Mouse (Mus musculus) intestine, embryonic 15.5 days (tissue): ENCODE data around the gene Xlr4a. TPM values are rescaled to one million over a fixed set of nuclear protein-coding genes. Genes with fewer than 3 reads are reported as not detected.
A peak's percentile ranks its signal among the peaks of the same experiment; 100 is the strongest.
"Not testable (repeated sequence)": the region's sequence is repeated elsewhere in the genome, so short reads cannot be mapped to it uniquely, and the experiment has no call there.

Experiments used
- ATAC-seq: fragments of 200-750 bp; cut with Nextera tagmentation; 2 replicates; pipeline ENCODE4 v1.8.0; 2017; ENCODE audit warnings: moderate TSS enrichment, moderate library complexity
- H3K27ac ChIP-seq: fragments of 300-500 bp; sonication (generic); 2 replicates; pipeline ENCODE4 v1.5.1; 2015; ENCODE audit warnings: mild to moderate bottlenecking, inconsistent platforms
- H3K27me3 ChIP-seq: fragments of 300-500 bp; sonication (generic); replicated peaks from 2 replicates; pipeline ENCODE4 v1.6.1; 2015; ENCODE audit warnings: inconsistent platforms
- H3K36me3 ChIP-seq: fragments of 300-500 bp; sonication (generic); 2 replicates; pipeline ENCODE4 v1.6.1; 2015; ENCODE audit warnings: inconsistent platforms
- H3K4me1 ChIP-seq: fragments of 300-500 bp; sonication (generic); replicated peaks from 2 replicates; pipeline ENCODE4 v1.6.1; 2015; ENCODE audit warnings: inconsistent platforms
- H3K4me2 ChIP-seq: fragments of 300-500 bp; sonication (generic); replicated peaks from 2 replicates; pipeline ENCODE4 v1.6.1; 2015; ENCODE audit warnings: mild to moderate bottlenecking, inconsistent platforms
- H3K4me3 ChIP-seq: fragments of 300-500 bp; sonication (generic); replicated peaks from 2 replicates; pipeline ENCODE4 v1.5.1; 2015; ENCODE audit warnings: inconsistent platforms
- H3K9ac ChIP-seq: fragments of 300-500 bp; sonication (generic); 2 replicates; pipeline ENCODE4 v1.6.1; 2015; ENCODE audit warnings: inconsistent platforms
- H3K9me3 ChIP-seq: fragments of 300-500 bp; sonication (generic); 2 replicates; pipeline ENCODE4 v1.6.1; 2016; ENCODE audit warnings: inconsistent platforms
- WGBS: fragments of 180-500 bp; shearing (Covaris S2); methylation state at CpG from one replicate; pipeline ENCODE4 v1.1.7; 2015; 5-methylcytosine and 5-hydroxymethylcytosine counted together
- polyA plus RNA-seq: library from polyadenylated mRNA; unstranded; fragments of >200 nt; fragmentation: Nextera tagmentation; extraction: Ambion mirVana; gene quantifications from 2 replicates; pipeline ENCODE4 v1.2.1, GENCODE M21; 2015

Xlr4a gene
- polyA plus RNA-seq, result 2.3 and 2.4 TPM in 2 replicates

DNA sequence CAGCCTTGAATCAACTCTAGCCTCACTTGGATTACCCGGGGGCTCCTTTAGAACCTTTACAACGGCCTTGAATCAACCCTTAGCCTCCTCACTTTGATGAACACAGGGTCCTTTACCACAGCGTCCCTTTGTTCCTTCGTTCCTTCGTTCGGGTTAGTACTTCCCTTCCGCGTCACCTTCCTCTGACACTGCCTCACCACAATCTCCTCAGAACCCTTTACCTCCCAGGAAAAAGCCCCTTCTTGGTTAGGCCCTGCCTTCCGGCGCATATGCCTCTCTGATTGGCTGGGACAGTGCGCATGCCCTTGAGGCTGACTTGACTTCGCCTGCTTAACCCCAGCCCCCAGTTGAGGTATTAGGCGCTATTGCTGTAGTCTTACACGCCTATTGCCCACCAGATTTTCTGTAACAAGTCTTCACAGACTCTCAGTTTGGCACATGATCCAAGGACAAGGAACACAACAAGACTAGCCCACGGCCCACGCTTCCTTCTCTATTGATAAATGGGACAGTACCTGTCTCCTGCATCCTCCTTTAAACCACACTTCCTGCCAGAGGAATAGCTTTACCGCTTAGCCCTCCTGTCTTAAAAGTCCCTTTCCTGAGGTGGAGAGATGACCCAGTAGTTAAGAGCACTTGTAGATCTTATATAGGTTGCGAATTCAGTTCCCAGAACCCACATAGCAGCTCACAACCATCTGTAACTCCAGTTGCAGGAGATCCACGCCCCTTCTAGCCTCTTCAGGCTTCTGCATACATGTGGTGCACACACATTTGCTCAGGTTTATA lies at the start of gene Xlr4a:
TSS of gene Xlr4a (minus strand) at position 212 of the 789 bp plus-strand sequence.
- not testable (repeated sequence) for H3K27ac ChIP-seq, H3K4me1 ChIP-seq, H3K9ac ChIP-seq, H3K9me3 ChIP-seq, H3K4me3 ChIP-seq, ATAC-seq, H3K4me2 ChIP-seq, H3K36me3 ChIP-seq, H3K27me3 ChIP-seq
- 79% methylated on average over 19 of the region's 19 CpGs for WGBS

DNA sequence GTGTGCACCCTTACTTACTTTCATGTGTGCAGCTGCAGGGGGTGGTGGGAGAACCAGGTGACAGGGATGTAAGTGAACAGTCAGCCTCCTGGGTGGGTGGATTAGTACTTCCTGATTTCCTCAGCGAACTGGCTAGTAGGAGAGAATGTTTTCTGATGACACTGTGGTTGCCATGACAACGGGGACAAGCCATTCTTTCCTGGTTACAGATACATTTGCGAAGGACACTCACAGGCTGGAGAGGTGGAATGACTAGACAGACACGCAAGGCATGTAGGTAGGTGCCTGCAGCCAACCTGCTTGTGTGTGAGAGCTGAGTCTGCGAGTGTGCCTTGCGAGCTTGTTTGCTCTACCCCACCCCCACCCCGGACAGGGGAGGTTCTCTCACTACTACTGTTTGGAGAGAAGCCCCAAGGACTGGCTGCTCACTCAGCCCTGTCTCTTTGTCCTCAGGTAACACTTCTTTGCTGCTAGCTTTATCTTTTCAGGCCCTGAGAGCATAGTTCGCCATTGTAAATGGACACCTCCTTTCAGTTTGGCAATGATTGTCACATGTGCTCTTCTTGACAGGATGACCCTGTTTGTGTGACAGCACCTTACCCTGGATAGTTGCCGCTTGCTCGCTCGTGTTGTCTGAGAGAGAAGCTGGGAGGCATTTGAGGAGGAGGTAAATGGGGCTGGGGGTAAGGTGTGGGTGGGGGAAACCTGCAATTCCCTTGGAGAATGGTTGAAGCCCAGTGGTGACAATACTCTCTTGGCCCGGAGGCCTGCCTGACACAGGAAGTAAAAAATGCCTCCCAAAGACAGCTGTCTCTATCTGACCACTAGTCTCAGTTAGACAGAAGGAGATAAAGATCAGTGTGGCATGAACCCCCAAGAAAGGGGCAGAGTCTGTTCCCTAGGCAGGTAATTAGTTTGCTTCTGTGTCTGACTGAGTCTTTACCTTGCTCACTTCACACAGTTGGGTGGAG lies 40.9 kb upstream of the Xlr4a start:
- H3K4me1 ChIP-seq, H3K27ac ChIP-seq, H3K27me3 ChIP-seq, H3K4me2 ChIP-seq, H3K9me3 ChIP-seq, H3K36me3 ChIP-seq, H3K4me3 ChIP-seq, H3K9ac ChIP-seq: not testable (repeated sequence)
- ATAC-seq, result peak; percentile 78
- WGBS, result no CpG with 5 or more reads among the region's 12 CpGs

DNA sequence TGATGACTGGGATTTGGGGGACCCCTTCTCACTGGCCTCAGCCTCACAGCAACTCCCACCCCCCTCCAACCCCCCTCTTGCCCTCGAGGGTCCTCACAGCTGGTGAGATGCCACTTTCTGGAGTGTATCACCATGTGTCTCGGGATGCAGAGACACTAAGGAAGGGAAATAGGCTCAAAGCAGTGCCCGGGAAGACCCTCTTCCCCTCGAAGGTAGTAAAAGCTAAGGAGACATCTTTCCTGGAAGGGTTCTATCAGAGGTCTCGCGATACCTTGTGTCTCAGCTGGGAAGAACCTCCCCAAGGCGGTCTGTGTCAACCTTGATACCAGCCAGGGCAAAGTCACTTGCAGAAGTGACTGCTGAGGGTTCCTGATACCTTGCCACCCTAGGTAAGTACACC lies 34.5 kb upstream of the Xlr4a start, which contains the start of gene Gm14685:
TSS of gene Gm14685 (plus strand) at position 301 of the 400 bp plus-strand sequence.
- not testable (repeated sequence) for ATAC-seq, H3K4me1 ChIP-seq, H3K27ac ChIP-seq, H3K4me2 ChIP-seq, H3K4me3 ChIP-seq, H3K27me3 ChIP-seq, H3K9ac ChIP-seq, H3K9me3 ChIP-seq, H3K36me3 ChIP-seq
- WGBS, result no CpG with 5 or more reads among the region's 7 CpGs

DNA sequence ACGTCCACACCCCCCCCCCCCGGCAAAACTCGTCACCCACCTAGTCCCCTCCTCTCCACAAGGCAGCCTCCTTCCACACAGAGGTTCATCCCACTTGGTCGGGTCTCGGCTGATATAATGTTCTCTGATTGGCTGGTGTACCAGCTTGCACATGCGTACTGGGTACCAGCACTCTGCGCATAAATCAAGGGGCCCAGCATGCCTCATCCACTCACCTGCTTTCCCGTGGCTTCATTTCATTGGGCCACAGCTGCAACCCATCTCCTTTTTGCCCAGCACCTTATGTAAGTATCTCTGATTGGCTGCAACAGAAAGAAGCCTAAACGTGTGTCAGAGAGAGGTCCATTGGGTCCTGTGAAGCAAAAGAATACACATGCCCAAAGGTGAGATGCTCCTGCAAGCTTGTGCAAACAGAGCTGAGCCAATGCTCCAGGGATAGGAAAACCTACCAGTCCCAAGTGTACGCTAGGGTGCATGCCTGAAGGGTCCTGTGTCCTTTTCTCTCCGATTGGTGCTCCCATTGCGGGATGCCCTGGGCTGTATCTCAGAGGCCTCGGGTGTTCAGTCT lies 14.7 kb upstream of the Xlr4a start, which contains the start of gene Xlr3a:
TSS of gene Xlr3a (minus strand) at position 155 of the 568 bp plus-strand sequence.
- H3K27ac ChIP-seq, H3K4me3 ChIP-seq, H3K4me1 ChIP-seq, H3K27me3 ChIP-seq, H3K4me2 ChIP-seq, ATAC-seq, H3K9ac ChIP-seq, H3K36me3 ChIP-seq, H3K9me3 ChIP-seq: not testable (repeated sequence)
- 68% methylated on average over 13 of the region's 13 CpGs for WGBS

DNA sequence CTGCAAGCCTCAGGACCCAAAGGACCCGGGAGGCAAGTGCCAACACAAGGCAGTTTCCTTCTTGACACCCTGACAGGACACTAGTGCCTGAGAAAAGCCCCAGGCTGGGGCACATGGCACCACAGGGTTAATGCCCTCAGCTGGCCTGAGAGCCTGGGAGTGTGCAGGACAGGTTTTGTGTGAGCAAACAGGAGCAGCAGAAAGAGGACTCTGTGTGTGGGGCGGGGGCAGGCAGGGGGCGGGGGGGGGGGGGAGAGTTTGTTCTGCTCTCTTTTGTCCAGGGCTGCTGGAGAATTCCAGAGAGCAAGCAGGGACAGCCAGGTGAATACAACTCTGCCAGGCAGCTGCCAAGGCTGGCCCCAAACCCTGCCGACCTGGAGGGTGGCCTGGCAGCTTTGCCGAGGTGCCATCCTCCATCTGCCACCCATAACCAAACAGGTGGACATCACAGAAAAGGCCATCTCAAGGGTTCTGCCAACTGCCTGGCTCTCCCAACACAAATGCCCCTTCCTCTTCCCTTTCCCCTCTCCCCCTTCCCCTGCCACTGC lies 15.4 kb downstream of the Xlr4a start:
- not testable (repeated sequence) for H3K9me3 ChIP-seq, H3K36me3 ChIP-seq, H3K27me3 ChIP-seq, H3K4me2 ChIP-seq, H3K4me3 ChIP-seq, H3K9ac ChIP-seq, H3K27ac ChIP-seq, ATAC-seq, H3K4me1 ChIP-seq
- WGBS, result no CpG with 5 or more reads among the region's 5 CpGs

DNA sequence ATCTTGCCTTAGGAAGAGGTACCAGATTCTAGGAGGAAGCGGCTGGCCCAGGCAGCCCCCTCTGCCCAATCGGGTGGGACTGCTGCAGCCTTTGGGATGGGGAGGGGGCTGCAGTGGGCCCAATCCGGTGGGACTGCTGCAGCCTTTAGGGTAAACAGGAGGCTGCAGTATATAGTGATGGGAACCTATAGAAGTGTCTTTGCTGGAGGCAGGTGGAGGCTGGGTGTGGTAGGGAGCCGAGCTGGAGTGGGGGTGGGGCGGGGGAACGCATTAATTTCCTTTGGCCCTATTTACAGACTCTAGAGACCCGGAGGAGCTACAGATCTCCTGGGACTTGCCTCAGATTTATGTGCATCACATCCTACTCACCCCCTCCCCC lies 17.9 kb downstream of the Xlr4a start, which contains the start of gene Pnma3:
TSS of gene Pnma3 (plus strand) at position 373 of the 379 bp plus-strand sequence.
- H3K27ac ChIP-seq, result no peak within 1 kb of the TSS
- H3K4me2 ChIP-seq, result peak within 1 kb of the TSS; percentile 38
- no peak within 1 kb of the TSS for H3K9ac ChIP-seq
- H3K36me3 ChIP-seq, result no peaks in the 10 kb centered on the region
- WGBS, result 37% methylated on average over 7 of the region's 7 CpGs
- ATAC-seq, result no peak
- H3K9me3 ChIP-seq, result no peaks in the 10 kb centered on the region
- H3K4me1 ChIP-seq, result no peaks in the 10 kb centered on the region
- no peaks in the 10 kb centered on the region for H3K27me3 ChIP-seq
- no peak within 1 kb of the TSS for H3K4me3 ChIP-seq

DNA sequence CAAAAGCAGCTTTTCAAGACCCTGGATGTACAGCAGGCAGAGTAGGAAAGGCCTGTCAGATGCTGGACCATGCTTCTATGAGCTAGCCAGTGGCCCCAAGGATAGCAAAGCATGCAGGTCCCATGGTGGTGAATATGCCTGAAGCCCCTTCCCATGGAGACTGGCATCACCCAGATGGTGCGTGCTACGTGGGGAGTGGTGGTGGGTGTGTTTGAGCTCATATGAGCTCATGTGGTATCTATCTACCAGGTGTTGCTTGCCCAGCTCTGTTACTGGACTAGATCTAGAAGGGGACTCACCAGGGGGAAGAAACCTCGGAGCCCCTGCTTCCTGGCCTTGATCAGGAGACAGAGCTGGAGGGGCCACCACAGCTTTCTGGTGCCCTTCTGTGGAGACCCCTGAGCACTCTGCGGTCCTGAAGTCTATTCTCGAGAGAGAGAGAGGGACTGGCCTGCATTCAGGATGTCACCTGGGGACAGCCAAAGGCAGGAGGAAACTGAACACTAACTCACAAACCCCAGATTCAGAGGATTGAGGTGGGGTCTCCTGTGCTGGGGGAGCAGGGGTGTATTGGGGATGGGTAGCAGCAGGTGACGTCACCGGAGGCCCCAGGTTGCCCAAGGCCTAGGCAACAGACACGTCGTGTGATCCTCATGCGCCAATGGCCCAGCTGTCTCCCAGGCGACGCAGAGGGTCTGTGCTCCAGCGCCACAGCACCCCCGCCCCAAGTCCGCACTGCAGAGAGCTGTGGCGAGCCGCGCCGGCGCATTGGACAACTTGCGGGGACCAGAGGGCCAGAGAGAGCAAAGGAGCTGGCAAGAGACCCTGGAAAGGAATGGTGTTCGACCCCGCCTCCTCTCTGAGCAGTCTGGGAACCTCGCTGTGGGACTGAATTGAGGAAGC lies 18.5 kb downstream of the Xlr4a start:
- ATAC-seq, result no peak
- no peaks in the 10 kb centered on the region for H3K36me3 ChIP-seq
- no peak overlapping the region for H3K27ac ChIP-seq
- no peaks in the 10 kb centered on the region for H3K27me3 ChIP-seq
- no peaks in the 10 kb centered on the region for H3K9me3 ChIP-seq
- peak overlapping the region; percentile 38 for H3K4me2 ChIP-seq
- no peaks in the 10 kb centered on the region for H3K4me1 ChIP-seq
- no peak overlapping the region for H3K4me3 ChIP-seq
- H3K9ac ChIP-seq, result no peak overlapping the region
- WGBS, result 43% methylated on average over 24 of the region's 24 CpGs

DNA sequence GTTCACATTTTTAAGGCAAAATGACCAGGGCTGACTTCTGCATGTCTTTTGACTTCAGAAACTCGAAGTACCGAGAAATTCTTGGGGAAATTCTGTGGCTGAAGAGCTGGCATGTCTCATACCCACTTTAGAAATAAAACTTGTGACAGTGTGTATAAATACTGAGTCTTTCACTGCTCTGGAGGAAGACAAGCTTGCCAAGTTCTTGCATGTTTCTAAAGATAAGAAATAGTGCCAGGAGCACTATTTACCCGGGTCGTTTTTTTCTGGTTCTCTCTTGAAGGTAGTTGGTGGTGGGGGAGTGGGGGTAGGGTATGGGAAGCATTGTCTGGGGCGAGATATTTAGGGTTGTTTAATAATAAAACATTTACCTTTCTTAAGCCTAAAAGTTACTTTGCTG lies 20.0 kb downstream of the Xlr4a start:
- WGBS, result 45% methylated on average over 5 of the region's 5 CpGs
- Histone ChIP-seq H3K9ac (no peak overlapping the region), H3K27me3 (no peaks in the 10 kb centered on the region), H3K27ac (no peak overlapping the region), H3K9me3 (no peaks in the 10 kb centered on the region), H3K4me3 (no peak overlapping the region), H3K4me2 (no peak overlapping the region), H3K4me1 (no peaks in the 10 kb centered on the region), H3K36me3 (no peaks in the 10 kb centered on the region)
- ATAC-seq, result no peak

DNA sequence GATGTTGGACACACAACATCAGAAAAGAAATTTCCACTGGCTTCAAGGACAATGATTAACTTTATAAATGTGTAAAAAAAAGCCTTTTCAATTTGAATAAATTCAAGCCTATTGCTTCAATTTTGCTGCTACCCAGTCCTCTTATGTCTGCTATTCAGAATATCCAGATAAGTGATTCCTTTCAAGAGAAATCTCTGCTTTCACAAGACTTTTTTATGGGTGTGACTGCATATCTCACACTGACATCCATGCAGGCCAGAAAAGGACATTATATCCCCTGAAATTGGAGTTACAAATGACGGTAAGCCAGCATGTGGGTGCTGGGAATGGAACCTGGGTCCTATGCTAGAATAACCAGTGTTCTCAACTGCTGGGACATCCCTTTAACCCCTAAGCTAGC lies 20.8 kb downstream of the Xlr4a start:
- H3K27me3 ChIP-seq, result no peaks in the 10 kb centered on the region
- 74% methylated on average over 1 of the region's 1 CpGs for WGBS
- no peaks in the 10 kb centered on the region for H3K9me3 ChIP-seq
- no peaks in the 10 kb centered on the region for H3K4me1 ChIP-seq
- ATAC-seq, result no peak
- H3K9ac ChIP-seq, result no peak overlapping the region
- H3K4me3 ChIP-seq, result no peak overlapping the region
- H3K36me3 ChIP-seq, result no peaks in the 10 kb centered on the region
- no peak overlapping the region for H3K27ac ChIP-seq
- no peak overlapping the region for H3K4me2 ChIP-seq

DNA sequence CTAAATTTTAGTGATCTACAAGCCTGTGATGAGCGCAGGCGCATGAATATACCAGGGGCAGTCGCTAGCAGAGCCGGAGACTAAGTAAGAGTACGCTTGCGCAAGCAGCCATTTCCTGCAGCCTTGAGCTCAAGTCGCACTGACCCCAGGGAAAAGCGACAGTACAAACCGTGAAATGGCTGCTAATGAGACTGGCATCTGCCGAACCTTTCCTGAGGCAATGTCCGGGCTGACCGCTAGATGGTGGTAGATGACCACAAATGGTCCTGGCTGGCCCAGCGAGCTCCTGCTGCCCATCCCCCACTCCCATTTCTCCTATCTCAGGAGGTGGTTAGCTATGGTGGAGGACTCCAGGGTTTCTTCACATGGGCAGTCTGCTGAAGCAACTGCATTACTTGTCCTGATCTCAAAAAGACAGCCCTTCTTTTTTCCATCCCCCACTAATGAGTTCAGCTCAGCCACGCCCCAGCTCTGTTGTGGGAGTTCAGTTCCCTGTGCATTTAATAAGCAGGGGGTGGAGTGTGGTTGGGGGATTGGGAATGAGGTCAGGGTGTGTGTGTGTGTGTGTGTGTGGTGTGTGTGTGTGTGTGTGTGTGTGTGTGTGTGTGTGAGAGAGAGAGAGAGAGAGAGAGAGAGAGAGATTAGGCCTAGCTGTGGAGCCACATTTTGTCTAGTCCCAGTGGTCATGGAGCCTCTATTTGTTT lies 28.3 kb downstream of the Xlr4a start:
- Histone ChIP-seq H3K9ac (no peak overlapping the region), H3K4me1 (no peaks in the 10 kb centered on the region), H3K27ac (no peak overlapping the region), H3K4me2 (0 out of 2 replicates have a peak overlapping the region, but pooled peaks have one; percentile 14), H3K4me3 (no peak overlapping the region), H3K36me3 (no peaks in the 10 kb centered on the region), H3K27me3 (no peaks in the 10 kb centered on the region), H3K9me3 (no peaks in the 10 kb centered on the region)
- WGBS, result 20% methylated on average over 14 of the region's 14 CpGs
- peak; percentile 94 for ATAC-seq

DNA sequence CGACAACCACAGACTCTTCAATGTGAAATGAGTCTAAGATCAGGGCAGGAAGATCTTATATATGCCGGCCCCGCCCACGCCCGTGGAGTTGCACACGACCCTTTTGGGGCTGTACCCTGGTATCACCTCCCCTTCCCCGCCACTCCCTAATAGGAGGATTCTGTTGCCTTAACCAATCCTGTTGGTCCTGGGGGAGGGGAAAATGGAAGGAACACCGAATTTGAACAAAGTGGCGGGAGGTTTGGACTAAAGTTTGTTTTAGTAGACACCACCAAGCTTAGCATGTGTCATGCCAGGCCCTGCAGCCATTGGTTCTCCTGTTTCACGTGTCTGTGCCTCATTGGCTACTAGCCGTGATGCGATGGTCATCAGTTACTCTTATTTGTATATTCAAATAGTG lies 42.6 kb downstream of the Xlr4a start:
- Histone ChIP-seq H3K9me3 (no peaks in the 10 kb centered on the region), H3K4me1 (no peaks in the 10 kb centered on the region), H3K9ac (no peak overlapping the region), H3K4me2 (no peak overlapping the region), H3K4me3 (no peak overlapping the region), H3K27me3 (no peaks in the 10 kb centered on the region), H3K36me3 (no peaks in the 10 kb centered on the region), H3K27ac (no peak overlapping the region)
- WGBS, result 88% methylated on average over 12 of the region's 12 CpGs
- ATAC-seq, result no peak
